Mouse (Mus musculus) adrenal gland, adult (tissue): ENCODE measurements around the gene Scn9a.

Experiments
- DNase-seq, 2 experiments: peaks; one replicate each; pipeline ENCODE4 v3.0.0; 2022 to 2023; ENCODE audit warnings: low spot score in 1 of 2; ENCODE audit not compliant: inconsistent age in 2 of 2

The Scn9a gene

DNA sequence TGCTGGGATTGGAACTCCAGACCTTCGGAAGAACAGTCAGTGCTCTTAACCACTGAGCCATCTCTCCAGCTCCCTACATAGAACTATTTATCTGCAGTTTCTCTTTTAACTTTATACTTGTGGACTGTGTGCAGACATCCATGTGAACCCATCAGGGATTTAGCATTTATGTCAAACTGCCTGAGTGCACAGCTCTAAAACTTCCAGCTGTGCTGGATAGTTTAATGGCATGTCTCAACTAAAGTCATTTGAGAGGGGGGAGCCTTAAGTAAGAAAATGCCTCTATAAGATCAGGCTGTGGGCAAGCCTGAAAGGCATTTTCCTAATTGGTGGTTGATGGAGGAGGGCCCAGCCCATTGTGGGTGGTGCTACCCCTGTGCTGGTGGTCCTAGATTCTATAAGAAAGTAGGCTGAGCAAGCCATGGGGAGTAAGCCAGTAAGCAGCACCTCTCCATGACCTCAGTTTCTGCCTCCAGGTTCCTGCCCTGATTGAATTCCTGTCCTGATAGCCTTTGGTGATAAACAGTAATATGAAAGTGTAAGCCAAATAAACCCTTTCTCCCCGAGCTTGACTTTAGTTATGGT lies 169.8 kb downstream of the Scn9a start:
- DNase-seq, result no peak

DNA sequence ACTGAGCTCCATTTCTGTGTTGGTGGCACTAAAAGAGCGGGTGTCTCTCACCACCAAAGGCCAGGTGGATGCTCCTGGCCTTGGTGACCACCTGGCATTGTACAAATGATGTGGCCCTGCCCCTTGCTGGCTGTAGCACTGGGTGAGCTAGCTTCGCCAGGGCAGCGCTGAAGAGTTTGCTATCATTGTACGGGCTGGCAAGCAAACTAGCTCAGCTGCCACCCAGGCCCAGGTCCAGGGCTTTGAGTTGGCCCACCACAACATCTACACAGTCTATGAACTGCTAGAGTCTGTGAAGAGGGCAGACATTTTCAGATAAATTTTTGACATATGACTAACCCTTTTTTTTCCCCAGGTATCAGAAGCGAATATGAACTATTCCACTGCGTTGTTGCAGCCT lies 170.8 kb downstream of the Scn9a start:
- DNase-seq, result no peak

DNA sequence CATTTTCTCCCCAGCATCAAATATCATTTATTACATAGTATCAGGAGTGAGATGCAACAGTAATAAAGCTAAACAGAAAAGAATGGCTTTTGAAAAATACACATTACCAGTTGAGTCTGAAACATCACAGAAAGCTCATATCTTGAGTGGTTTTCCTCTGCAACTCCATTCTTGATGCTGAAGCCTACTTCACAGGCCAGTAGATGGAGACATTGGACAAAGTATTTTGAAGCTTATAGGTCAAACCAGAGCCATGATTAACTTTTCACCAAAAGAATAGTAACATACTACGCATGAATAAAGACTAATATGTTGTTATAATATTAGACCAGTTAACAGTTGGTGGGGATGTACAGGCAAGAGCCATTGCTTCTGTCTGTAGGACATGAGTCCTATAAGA lies 172.3 kb downstream of the Scn9a start:
- no peak for DNase-seq

GRCm38 (mm10) chr2:66440711-66441110 lies 194.1 kb downstream of the Scn9a start, which contains the start of gene Scn1a:
Scn1a (minus strand) TSS chr2:66440840.
- peak in 1 of 2 experiments; percentile 29 for DNase-seq

- DNase-seq, result peak in 1 of 2 experiments; percentile 26
Measured at GRCm38 (mm10) chr2:66439764-66440471, 194.8 kb downstream of the Scn9a start.

DNA sequence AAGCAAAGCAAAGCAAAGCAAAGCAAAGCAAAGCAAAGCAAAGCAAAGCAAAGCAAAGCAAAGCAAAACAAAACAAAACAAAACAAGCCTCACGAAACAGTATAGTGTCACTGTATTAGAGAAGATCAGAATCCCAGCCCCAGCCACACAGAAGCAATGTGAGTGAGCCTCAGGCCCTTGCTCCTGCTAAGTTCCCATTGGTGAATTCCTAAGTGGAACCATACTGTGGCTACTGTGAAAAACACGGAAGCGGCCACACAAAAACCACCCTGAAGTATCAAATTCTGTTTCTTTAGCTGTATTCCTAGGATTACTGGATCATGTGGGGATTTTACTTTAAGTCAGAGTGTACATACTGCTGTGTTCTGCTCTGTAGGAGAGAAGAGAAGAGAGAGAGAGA lies 198.5 kb downstream of the Scn9a start:
- no peak for DNase-seq
